Mouse (Mus musculus): ENCODE data around the gene Rbfox2. TPM values are rescaled to one million over a fixed set of nuclear protein-coding genes. Genes with fewer than 3 reads are reported as not detected.
A peak's percentile ranks its signal among the peaks of the same experiment; 100 is the strongest.

The Rbfox2 gene
- polyA plus RNA-seq, 1 experiment, result 18.7 TPM

GRCm38 (mm10) chr15:77029331-77029991 lies 277.3 kb downstream of the Rbfox2 start:
- no peak overlapping the region for H3K4me3 ChIP-seq (ENCODE audit: insufficient read depth, low read depth, low read length)
- no peak overlapping the region for H3K27ac ChIP-seq (ENCODE audit: insufficient read depth, low read depth, low read length)
- peak; percentile 81 for DNase-seq
- 31% methylated on average over 7 of the region's 7 CpGs for WGBS
- H3K4me1 ChIP-seq (ENCODE audit: control insufficient read depth, insufficient read depth, low read length), result no peaks in the 10 kb centered on the region
- H3K27me3 ChIP-seq (replicated peaks; ENCODE audit: control insufficient read depth, insufficient read depth, low read length), result no peaks in the 10 kb centered on the region
- TF ChIP-seq CTCF (conservative IDR thresholded peaks at IDR 0.05; ENCODE audit: insufficient read depth, insufficient read length, low read depth, low read length) (peak; percentile 92), POLR2A (IDR thresholded peaks at IDR 0.05; ENCODE audit: low read depth, low read length) (no peak)
- H3K36me3 ChIP-seq (ENCODE audit: control insufficient read depth, insufficient read depth, low read length), result no peaks in the 10 kb centered on the region

Other genes starting within 250 kb of the Rbfox2 start
- gene Apol7a, start 92.1 kb upstream of the Rbfox2 start, polyA plus RNA-seq (2012; rRNA removed), result not detected in 2 replicates
- 1.5 and 1.7 TPM in 2 replicates for gene Apol9a, start 104.1 kb upstream of the Rbfox2 start, polyA plus RNA-seq (2012; rRNA removed)
- not detected in 2 replicates for gene Apol7b, start 140.5 kb upstream of the Rbfox2 start, polyA plus RNA-seq (2012; rRNA removed)
- gene Apol10a, start 170.0 kb upstream of the Rbfox2 start, polyA plus RNA-seq (2012; rRNA removed), result 0.08 TPM in 1 of 2 replicates, not detected in the other
- gene Apol11a, start 201.3 kb upstream of the Rbfox2 start, polyA plus RNA-seq (2012; rRNA removed), result not detected in 2 replicates
- 0.14 and 3.5 TPM in 2 replicates for gene Apol7c, start 226.3 kb upstream of the Rbfox2 start, polyA plus RNA-seq (2012; rRNA removed)